Mouse (Mus musculus): ENCODE measurements at regions not wholly inside any gene's neighbourhood (a gene's known extent, or its start where the extent isn't known, plus 50 kb on each side); places are given as distances from the start of the nearest gene placed in this dataset.

- TF ChIP-seq CTCF (IDR thresholded peaks at IDR 0.05; ENCODE audit: borderline replicate concordance, insufficient read depth, low read length) (no peak), POLR2A (IDR thresholded peaks at IDR 0.05; ENCODE audit: low read depth, low read length) (no peak)
These were observed 98.5 kb upstream of the Irf2bp2 start for GRCm38 (mm10) chr8:126692263-126692662.

Measured in embryonic fibroblast, embryonic 13.5 days (primary cell).